Mouse (Mus musculus) large intestine, adult 2 months (tissue): ENCODE results near the gene Morn3. TPM values are rescaled to one million over a fixed set of nuclear protein-coding genes. Genes with fewer than 3 reads are reported as not detected.

Experiments used
- DNase-seq: peaks from one replicate; pipeline ENCODE4 v3.0.0-alpha.2; 2012; ENCODE audit warnings: low read depth, low spot score
- WGBS: fragments of 180-500 bp; shearing (Covaris S2); methylation state at CpG from one replicate; pipeline ENCODE4 v1.1.7; 2018; 5-methylcytosine and 5-hydroxymethylcytosine counted together
- polyA plus RNA-seq: library from polyadenylated mRNA; depleted of rRNA; stranded (reverse); fragments of >200 nt; gene quantifications from 2 replicates; pipeline ENCODE4 v1.2.3, GENCODE M21; 2012; rRNA removed

The Morn3 gene
- polyA plus RNA-seq, 1 experiment = not detected

DNA sequence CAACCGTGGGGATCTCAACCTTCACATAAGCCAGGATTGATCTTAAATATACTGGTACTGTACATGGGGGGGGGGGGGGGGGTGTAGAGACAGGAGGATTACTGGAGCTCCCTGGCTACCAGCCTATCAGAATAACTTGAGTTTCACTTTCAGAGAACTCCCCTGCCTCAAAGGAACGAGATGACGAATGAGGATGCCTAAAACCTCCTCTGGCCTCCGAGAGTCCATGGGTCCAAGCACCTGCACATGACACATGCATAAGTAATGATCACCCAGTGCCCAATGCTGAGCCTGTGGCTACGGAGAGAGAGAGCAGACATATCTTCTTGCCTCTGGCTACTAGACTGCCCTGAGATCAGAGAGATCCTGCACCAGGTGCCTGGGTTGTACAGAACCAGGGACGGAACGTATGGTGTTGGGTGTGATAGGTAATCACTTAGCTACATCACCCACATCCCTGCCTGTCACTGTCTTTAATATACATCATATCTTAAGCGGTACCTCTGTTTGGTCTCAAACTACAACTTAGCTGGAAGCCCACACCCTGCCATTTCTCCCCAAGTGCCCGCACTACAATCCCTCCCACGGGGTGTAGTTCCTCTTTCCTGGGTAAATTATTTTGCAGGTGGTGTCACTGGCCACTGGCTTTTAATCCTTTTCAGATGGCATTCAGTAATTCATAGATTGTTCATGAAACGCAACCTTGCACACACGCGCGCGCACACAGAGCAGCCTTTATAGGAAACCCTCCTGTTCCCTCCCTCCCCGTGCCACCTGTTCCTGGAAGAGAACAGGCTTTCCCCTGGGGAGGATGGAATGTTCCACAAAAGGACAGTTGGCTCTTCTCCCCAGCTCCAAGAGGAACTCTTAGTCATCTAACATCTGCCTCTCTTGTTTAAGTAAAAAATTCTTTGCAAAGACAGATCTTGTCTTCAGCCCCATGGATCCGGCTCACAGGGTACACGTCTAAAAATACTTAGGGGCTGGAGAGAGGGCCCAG, 49.3 kb downstream of the Morn3 start:
- no peak for DNase-seq
- WGBS = 80% methylated on average over 18 of the region's 18 CpGs

DNA sequence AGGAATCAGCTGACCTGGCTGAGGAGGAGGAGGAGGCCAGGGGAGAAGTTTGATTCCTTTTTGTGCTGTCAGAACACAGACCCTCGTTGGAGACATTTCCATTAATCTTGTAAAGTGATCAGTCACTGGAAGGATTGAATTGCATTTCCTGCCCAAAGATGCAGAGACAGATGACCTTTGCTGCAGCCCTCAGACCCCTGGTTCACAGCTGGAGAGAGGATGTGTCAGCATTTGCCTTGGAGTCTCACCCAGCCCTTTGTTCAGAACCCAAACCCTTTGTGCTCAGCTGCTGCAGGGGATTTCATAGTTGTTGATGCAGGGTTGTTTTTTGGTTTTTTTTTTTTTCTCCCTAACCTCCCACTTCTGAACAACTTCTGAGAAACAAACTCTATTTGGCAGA, 51.9 kb downstream of the Morn3 start:
- WGBS = 7% methylated on average over 1 of the region's 1 CpGs
- DNase-seq = no peak

DNA sequence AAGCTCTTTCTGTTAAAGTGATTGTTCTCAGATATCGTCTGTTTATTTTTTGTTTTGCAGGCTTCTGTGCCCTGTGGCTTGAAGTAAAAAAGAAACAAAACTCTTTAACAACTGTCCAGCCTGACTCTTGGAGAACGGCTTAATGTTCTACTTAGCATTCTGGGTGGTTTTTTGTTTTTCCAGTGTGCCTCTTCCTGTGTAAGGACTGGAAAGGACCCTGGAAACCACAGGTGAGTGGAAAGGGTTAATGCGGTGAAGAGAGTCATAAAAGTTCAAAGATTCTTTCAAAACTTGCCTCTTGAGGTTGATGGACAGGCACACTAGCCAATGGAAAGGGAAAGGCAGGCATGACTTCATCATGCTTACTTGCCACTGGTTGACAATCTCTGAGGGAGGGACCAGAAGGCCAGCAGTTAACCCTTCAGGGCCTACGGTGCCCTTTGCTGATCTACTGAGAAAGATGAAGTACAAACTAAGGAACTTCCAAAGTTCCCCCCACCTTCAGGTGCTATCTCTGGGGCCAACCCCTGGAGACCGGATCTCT, 52.4 kb downstream of the Morn3 start:
- whole genome bisulfite sequencing = 9% methylated on average over 5 of the region's 5 CpGs
- peak; percentile 84 for DNase-seq

DNA sequence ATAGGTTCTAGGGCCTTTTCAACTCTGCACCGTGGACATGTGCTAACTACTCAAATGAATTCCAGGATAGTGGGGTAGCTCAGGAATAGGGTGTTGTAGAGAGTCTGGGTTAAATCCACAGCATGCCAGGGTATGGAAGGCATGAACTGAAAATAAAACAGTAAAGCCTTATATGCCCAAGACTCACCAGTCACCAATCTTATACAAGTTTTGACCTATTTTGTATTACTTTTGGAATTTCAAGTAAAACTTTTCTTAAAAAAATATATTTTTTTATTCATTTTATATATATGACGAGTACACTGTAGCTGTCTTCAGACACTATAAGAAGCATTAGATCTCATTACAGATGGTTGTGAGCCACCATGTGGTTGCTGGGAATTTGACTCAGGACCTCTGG, 53.0 kb downstream of the Morn3 start:
- WGBS = 58% methylated on average over 2 of the region's 2 CpGs
- no peak for DNase-seq

DNA sequence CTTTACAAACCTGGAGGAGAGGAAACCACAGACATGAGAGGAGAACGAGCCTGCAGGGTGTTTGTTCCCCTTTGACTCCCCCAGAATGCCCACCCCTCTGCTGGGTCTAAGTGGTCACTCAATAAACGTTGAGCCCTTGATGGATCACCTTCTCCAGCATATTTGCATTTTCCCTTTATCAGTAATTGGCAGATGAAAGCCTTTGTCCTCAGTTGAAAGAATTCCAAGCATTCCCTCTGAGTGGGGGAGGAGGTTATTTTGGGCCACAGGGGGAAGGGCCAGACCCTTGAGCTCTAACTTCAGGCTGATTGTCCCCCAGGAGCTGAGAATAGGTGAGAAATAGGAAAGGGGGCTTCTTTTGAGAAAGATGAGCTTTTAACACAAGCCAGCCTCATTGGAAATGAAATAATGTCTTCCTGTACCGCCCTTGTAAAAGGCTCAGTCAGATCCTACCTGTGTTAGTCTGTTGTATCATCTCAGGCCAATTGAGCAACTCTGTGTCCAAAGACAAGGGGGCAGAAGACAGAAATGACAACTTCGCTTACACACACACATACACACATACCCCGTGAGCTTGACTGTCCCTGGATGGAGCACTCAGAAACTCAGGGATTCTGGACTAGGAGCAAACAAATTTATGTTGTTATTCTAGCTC, 55.3 kb downstream of the Morn3 start:
- WGBS = 69% methylated on average over 5 of the region's 5 CpGs
- no peak for DNase-seq

DNA sequence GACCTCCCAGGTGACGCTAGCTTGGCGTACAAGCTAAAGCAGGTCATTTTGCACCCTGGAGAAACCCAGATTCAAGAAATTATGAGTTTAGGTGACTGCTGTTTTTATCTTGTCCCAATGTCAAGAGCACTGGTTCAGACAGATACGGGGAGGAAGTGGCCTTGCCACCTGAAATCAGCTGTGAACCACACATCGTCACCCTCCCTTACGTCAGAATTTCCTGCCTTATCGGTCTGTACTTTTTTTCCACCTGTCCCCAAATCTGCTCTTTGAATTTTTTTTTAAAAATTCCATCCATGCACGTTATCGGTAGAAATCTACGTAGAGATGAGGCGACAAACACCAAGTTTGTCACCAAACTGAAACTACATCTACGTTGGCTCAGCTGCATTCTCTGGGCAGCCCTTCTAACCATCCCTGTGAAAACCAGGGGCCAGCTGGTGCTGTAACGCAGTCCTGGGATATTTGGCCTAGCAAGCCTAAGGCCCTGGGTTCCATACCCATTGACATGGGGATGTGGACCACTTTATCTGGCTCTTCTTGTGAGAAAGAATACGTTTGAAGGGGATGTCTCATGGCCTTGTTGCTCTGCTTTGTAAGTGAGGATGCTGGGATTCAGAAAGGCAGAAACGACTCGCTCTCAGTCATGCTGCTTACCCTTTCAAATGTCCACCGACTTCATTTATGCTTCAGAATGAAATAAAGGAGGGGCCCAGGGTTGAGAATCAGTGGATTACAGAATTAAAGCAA, 56.2 kb downstream of the Morn3 start:
- DNase-seq = no peak
- 61% methylated on average over 16 of the region's 16 CpGs for WGBS

DNA sequence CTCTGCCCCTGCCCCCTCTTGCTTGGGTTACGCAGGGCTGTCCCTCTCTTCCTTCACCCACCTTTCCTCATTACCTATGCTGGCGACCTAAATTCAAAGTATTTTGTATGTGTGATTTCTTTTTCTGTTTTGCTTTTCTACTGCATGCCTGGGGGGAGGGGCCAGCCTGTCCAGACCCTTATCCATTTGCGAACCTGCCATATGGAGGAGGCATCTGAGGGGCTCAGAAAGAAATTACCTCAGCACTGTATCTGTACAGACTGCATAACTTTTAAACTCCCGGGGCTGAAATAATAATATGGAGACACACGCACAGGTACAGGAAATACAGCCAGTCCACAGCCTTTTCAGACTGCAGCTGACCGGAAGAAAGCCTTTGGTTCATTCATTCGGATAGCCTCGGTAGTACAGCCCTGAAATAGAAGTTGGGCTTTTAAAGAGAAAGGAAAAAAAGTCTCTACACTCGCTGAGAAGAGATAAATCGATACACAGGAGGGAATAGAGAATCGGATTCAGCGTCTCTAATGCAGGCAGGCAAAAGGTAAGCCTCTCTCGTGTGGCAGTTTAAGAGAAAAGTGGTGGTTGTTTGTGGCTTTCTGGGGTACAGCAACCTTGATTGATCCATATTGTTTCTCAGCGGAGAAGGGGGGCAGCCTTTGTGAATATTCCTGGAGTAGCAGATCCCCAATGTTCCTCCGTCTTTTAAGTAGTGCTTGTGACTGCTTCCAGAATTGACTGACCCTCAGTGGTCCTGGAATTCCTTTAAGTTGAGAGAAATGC, 57.1 kb downstream of the Morn3 start, which contains the start of gene Kdm2b:
Gene Kdm2b (minus strand): TSS at position 273 of the 780 bp plus-strand sequence.
- 12% methylated on average over 15 of the region's 15 CpGs for WGBS

DNA sequence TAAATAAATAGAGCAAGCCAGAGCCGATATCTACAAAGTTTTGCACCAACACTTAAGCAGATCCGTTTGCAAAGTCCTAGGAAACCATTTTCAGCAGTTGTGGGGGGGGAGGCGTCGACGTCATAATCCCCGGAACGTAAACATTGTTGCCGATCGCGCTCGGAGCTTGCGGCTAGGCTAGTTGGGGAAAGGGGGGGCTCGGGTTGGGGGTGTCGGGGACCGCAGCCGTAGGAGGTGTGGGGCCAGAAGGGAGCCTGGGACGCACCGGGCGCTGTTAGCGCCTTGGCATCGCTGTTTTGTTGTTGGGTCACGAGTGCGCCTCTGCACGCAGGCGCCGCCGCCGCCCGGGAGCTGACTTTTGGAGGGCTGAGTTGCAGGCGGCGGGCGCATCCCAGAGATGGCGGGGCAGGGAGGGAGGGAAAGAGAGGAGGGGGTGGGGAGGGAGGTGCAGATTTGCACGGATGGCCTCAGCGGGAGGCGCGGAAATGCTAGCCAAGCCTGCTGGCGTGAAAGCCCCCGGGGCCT, 57.8 kb downstream of the Morn3 start:
- WGBS = 2% methylated on average over 33 of the region's 39 CpGs
- no peak for DNase-seq

More for the DNA sequence above, 57.1 kb downstream of the Morn3 start, which contains the start of gene Kdm2b:
- DNase-seq = no peak

DNA sequence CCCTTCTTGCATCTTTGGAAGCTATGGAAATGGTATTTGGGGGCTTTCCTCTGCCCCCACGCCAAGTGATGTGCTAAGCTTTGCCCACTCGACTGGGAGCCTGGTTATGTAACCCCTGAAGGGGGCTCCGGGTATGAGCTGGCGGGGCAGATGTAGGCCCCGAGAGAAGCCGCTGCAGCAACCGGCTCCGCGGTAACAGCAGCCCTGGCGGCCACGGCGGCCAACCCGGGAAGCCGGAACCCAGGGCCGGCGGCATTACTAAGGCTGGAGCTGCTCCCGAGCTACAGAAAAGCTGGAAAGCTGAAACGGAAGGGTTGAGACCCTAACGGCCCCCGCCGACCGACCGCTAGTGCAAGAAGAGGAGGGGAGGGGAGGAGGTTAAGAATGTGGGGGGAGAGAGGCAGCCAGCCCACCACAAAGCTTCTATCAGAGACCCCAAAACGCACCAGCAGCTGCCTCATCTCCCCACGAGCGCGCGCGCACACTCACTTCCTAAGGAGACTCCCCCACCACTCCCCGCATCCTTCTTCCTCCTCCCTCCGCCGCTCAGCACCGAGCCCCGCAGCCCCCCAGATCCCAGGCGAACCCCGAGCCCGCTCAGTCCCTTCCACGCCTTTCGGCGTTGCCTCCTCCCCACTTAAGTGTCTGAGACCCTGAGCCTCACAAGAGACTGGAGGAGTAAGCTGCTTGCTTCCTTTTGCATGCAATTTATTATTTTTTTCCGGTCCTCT, 58.6 kb downstream of the Morn3 start:
- DNase-seq = no peak
- under 1% methylated on average over 41 of the region's 41 CpGs for WGBS

DNA sequence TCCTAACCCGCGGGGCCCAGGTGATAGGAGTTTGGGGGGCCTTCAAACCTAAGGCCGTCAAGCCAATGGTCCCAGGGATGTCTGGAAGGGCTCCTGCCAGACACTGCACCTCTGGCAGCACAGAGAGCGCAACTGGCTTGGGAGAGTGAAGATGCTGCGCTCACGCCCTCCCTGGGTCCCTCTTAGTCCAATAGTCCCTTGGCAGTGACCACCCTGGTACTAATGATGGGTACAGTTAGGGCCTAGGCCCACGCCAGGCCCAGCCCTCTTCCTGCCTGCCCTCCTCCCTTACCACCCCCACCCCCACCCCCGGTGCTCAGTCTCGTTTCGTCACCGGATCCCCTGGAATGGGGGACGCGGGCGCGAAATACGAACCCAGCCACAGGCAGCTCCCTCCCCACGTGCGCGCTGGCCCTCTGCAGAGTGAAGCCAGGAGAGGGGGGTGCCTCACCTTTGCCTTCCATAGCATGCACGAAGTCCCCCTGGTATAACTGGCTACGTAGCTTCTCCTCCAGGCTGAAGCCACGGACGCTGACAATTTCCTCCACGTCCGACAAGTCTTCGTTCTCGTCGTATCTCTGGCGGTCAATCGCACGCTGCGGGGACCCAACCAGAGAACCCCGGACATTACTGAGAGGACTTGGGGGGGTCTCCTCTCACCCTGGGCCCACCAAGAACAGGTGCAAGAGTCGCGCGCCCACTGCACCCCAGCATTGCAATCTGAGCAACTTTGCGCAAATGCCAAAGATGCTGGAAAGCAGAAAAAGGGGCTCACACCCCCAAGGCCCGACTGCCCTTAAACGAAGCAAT, 59.4 kb downstream of the Morn3 start:
- WGBS = 8% methylated on average over 39 of the region's 39 CpGs
- DNase-seq = no peak

DNA sequence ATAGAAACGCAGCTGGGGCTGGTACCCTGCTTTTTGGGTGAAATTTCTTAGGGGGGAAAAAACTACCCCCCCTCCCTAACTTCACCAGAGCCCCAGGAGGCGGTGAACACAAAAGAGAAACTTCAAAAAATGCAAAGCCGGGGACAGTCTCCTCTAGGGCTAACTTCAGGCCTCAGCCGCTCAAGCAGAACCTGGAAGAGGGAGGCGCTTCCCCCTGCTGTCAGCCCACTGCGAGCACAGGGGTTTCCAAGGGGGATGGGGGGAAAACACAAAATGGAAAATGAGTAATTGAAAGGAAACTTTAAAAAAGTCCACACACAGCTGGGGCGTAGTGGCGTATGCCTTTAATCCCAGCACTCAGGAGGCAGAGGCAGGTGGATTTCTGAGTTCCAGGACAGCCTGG, 60.7 kb downstream of the Morn3 start:
- no peak for DNase-seq
- 82% methylated on average over 8 of the region's 8 CpGs for WGBS

Other genes with a start within 250 kb of the Morn3 start
- gene Anapc5, start 225.7 kb downstream of the Morn3 start, polyA plus RNA-seq = 183 and 186 TPM in 2 replicates
- 7.7 and 7.8 TPM in 2 replicates for gene Rnf34, start 197.0 kb downstream of the Morn3 start, polyA plus RNA-seq
- gene Kdm2b, start 57.2 kb downstream of the Morn3 start, polyA plus RNA-seq = 12.1 and 15.7 TPM in 2 replicates
- 86.0 and 97.3 TPM in 2 replicates for gene Orai1, start 31.9 kb downstream of the Morn3 start, polyA plus RNA-seq
- gene Tmem120b, start 21.4 kb upstream of the Morn3 start, polyA plus RNA-seq = 3.9 and 4.7 TPM in 2 replicates
- gene Rhof, start 85.7 kb upstream of the Morn3 start, polyA plus RNA-seq = 52.1 and 55.0 TPM in 2 replicates
- 5.3 and 7.3 TPM in 2 replicates for gene Setd1b, start 95.2 kb upstream of the Morn3 start, polyA plus RNA-seq
- gene Psmd9, start 122.4 kb upstream of the Morn3 start, polyA plus RNA-seq = 22.0 and 25.6 TPM in 2 replicates
- 42.3 and 60.9 TPM in 2 replicates for gene Hpd, start 135.7 kb upstream of the Morn3 start, polyA plus RNA-seq
- gene Wdr66, start 205.1 kb upstream of the Morn3 start, polyA plus RNA-seq = 0.32 and 0.86 TPM in 2 replicates